Mouse (Mus musculus): Measurements from ENCODE around the gene Zp1. TPM values are rescaled to one million over a fixed set of nuclear protein-coding genes. Genes with fewer than 3 reads are reported as not detected.

Gene Zp1
- total and polyA plus RNA-seq, 3 experiments: 0.26 TPM; not detected in 2

GRCm38 (mm10) chr19:10937110-10937563, 16.7 kb upstream of the Zp1 start, which contains the start of gene Ptgdr2:
Ptgdr2 (plus strand) TSS chr19:10937160.
- H3K79me2 ChIP-seq (replicated peaks; ENCODE audit: control insufficient read depth, extremely low read depth, insufficient read depth, poor library complexity, severe bottlenecking): no peaks in the 10 kb centered on the region
- no peak within 1 kb of the TSS for H3K9ac ChIP-seq (ENCODE audit: insufficient read depth, low read depth)
- H3K27ac ChIP-seq (ENCODE audit: insufficient read depth, low read depth): no peak within 1 kb of the TSS
- in situ Hi-C loops (cut with MboI; ENCODE audit: low pct_ligation_motif_present, low pct_unique_long_range_greater_than_20kb, low sequenced_read_pairs): no loop called here
- no peak within 1 kb of the TSS for H3K4me2 ChIP-seq (ENCODE audit: insufficient read depth, low read depth, poor library complexity, severe bottlenecking)
- H3K4me3 ChIP-seq (replicated peaks in 1 of 3; ENCODE audit: low read depth in 2 of 3, low read length in 2 of 3, poor library complexity in 1 of 3): no peak within 1 kb of the TSS
- peaks cover 20 to 24% of the 10 kb centered on the region in 2 experiments for H3K36me3 ChIP-seq (replicated peaks in 1 of 2; ENCODE audit: control insufficient read depth in 1 of 2, insufficient read depth in 1 of 2, low read length in 1 of 2)
- H3K9me3 ChIP-seq (replicated peaks; ENCODE audit: low read length): peaks cover 7% of the 10 kb centered on the region
- H3K27me3 ChIP-seq (replicated peaks): peaks cover 2% of the 10 kb centered on the region
- no peak for DNase-seq (ENCODE audit: extremely low read depth)
- dilution Hi-C loops (cut with MboI; ENCODE audit: extremely low pct_ligation_motif_present, extremely low pct_unique_long_range_greater_than_20kb, low sequenced_read_pairs): no loop called here
- TF ChIP-seq NRF1 (IDR thresholded peaks at IDR 0.05; ENCODE audit: low read depth, low read length) (no peak), ETS1 (conservative IDR thresholded peaks at IDR 0.05; ENCODE audit: low read depth, low read length) (no peak), JUN (IDR thresholded peaks at IDR 0.05; ENCODE audit: insufficient read depth, low read depth, low read length) (no peak), MXI1 (IDR thresholded peaks at IDR 0.05; ENCODE audit: low read depth, low read length) (no peak), MAZ (IDR thresholded peaks at IDR 0.05; ENCODE audit: low read depth, low read length) (no peak), USF1 (IDR thresholded peaks at IDR 0.05; ENCODE audit: low read depth, low read length) (no peak), IRF4 (IDR thresholded peaks at IDR 0.05; ENCODE audit: low read depth, low read length) (no peak)
- H3K4me1 ChIP-seq (ENCODE audit: control insufficient read depth in 1 of 2, insufficient read depth in 2 of 2): no peaks in the 10 kb centered on the region

GRCm38 (mm10) chr19:10936077-10936476, 15.6 kb upstream of the Zp1 start:
- peak; percentile 32 for TF ChIP-seq SMC3 (IDR thresholded peaks at IDR 0.05; ENCODE audit: low read depth, low read length)
- TF ChIP-seq CTCF (conservative IDR thresholded peaks at IDR 0.05 in 1 of 2, IDR thresholded peaks at IDR 0.05 in 1 of 2; ENCODE audit: low read depth in 2 of 2, low read length in 2 of 2): peak; percentile 31 to 41; a peak in 3 of 4 replicates
- TF ChIP-seq E2F4 (IDR thresholded peaks at IDR 0.05; ENCODE audit: insufficient replicate concordance, low read depth, low read length): no peak
- DNase-seq (ENCODE audit: extremely low read depth): no peak
- in situ Hi-C loops (cut with MboI; ENCODE audit: low pct_ligation_motif_present, low pct_unique_long_range_greater_than_20kb, low sequenced_read_pairs): no loop called here
- Histone ChIP-seq H3K4me1 (ENCODE audit: control insufficient read depth in 1 of 2, insufficient read depth in 2 of 2) (peaks cover 0 to 1% of the 10 kb centered on the region in 2 experiments; a peak in 1 of 4 replicates), H3K79me2 (replicated peaks; ENCODE audit: control insufficient read depth, extremely low read depth, insufficient read depth, poor library complexity, severe bottlenecking) (no peaks in the 10 kb centered on the region), H3K4me2 (ENCODE audit: insufficient read depth, low read depth, poor library complexity, severe bottlenecking) (no peak overlapping the region), H3K4me3 (replicated peaks in 1 of 3; ENCODE audit: low read depth in 2 of 3, low read length in 2 of 3, poor library complexity in 1 of 3) (no peak overlapping the region), H3K27me3 (replicated peaks) (peaks cover 2% of the 10 kb centered on the region), H3K9me3 (replicated peaks; ENCODE audit: low read length) (peaks cover 12% of the 10 kb centered on the region), H3K27ac (ENCODE audit: insufficient read depth, low read depth) (no peak overlapping the region), H3K9ac (ENCODE audit: insufficient read depth, low read depth) (no peak overlapping the region), H3K36me3 (replicated peaks in 1 of 2; ENCODE audit: control insufficient read depth in 1 of 2, insufficient read depth in 1 of 2, low read length in 1 of 2) (peaks cover 9 to 13% of the 10 kb centered on the region in 2 experiments)
- dilution Hi-C loops (cut with MboI; ENCODE audit: extremely low pct_ligation_motif_present, extremely low pct_unique_long_range_greater_than_20kb, low sequenced_read_pairs): no loop called here

- Histone ChIP-seq H3K36me3 (replicated peaks in 1 of 2; ENCODE audit: control insufficient read depth in 1 of 2, insufficient read depth in 1 of 2, low read length in 1 of 2) (peaks cover 0 to 3% of the 10 kb centered on the region in 2 experiments), H3K4me3 (replicated peaks in 1 of 3; ENCODE audit: low read depth in 2 of 3, low read length in 2 of 3, poor library complexity in 1 of 3) (no peak overlapping the region), H3K9me3 (replicated peaks; ENCODE audit: low read length) (peaks cover 9% of the 10 kb centered on the region), H3K27me3 (replicated peaks) (peaks cover 2% of the 10 kb centered on the region), H3K9ac (ENCODE audit: insufficient read depth, low read depth) (no peak overlapping the region), H3K27ac (ENCODE audit: insufficient read depth, low read depth) (no peak overlapping the region), H3K79me2 (replicated peaks; ENCODE audit: control insufficient read depth, extremely low read depth, insufficient read depth, poor library complexity, severe bottlenecking) (no peaks in the 10 kb centered on the region), H3K4me2 (ENCODE audit: insufficient read depth, low read depth, poor library complexity, severe bottlenecking) (no peak overlapping the region), H3K4me1 (ENCODE audit: control insufficient read depth in 1 of 2, insufficient read depth in 2 of 2) (peaks cover 3 to 12% of the 10 kb centered on the region in 2 experiments; a peak in 3 of 4 replicates)
- dilution Hi-C loops (cut with MboI; ENCODE audit: extremely low pct_ligation_motif_present, extremely low pct_unique_long_range_greater_than_20kb, low sequenced_read_pairs): no loop called here
- in situ Hi-C loops (cut with MboI; ENCODE audit: low pct_ligation_motif_present, low pct_unique_long_range_greater_than_20kb, low sequenced_read_pairs): no loop called here
- DNase-seq (ENCODE audit: extremely low read depth): no peak
- TF ChIP-seq RAD21 (IDR thresholded peaks at IDR 0.05; ENCODE audit: low read depth, low read length) (no peak), CHD1 (IDR thresholded peaks at IDR 0.05; ENCODE audit: low read depth, low read length) (no peak), E2F4 (IDR thresholded peaks at IDR 0.05; ENCODE audit: insufficient replicate concordance, low read depth, low read length) (no peak), PAX5 (IDR thresholded peaks at IDR 0.05; ENCODE audit: low read length) (no peak), POLR2AphosphoS2 (IDR thresholded peaks at IDR 0.05; ENCODE audit: low read depth, low read length) (no peak), NRF1 (IDR thresholded peaks at IDR 0.05; ENCODE audit: low read depth, low read length) (no peak)
Observed at GRCm38 (mm10) chr19:10935029-10935428, 14.6 kb upstream of the Zp1 start.
